Mouse (Mus musculus) urinary bladder, postnatal 25 days (tissue): Measurements from ENCODE around the gene Iyd.
A peak's percentile ranks its signal among the peaks of the same experiment; 100 is the strongest.
"Not testable (repeated sequence)": the region's sequence is repeated elsewhere in the genome, so short reads cannot be mapped to it uniquely, and the experiment has no call there.

Experiments used
- DNase-seq: peaks from one replicate; pipeline ENCODE4 v3.0.0; 2022; ENCODE audit warnings: low spot score

The Iyd gene

DNA sequence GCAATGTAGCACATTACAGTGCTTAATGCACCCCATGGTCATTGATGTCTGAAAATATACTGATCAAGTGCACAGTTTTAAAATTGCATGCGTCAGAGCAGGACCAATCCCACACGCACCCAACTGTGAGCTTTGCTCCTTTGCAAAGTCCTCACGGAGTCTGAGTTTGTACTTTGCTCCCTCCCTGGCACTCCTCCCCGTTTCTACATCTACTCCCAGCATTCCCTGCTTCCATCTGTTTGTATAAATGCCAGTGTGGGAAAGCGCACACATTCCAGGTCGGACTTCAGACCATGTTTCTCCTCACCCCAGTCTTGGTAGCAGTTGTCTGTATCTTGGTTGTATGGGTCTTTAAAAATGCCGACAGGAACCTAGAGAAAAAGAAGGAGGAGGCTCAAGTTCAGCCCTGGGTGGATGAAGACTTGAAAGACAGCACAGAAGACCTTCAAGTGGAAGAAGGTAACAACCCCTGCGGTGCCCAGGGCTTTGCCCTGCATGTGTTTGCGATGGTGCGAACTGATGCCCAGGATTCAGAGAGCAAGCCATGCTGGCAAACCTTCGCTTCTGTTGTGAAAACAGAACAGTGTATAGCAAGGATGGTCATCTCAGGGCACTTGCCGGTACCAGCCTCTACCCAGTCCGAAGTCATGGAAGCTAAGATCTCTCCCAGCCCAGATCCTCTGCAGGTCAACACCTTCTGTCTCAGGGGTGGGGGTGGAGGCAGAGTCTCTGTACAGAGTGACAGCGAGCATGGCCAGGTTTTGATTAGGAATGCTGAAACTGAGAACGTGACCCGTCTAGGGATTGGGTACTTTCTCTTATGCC, at the start of gene Iyd:
TSS of gene Iyd (plus strand) at position 238 of the 825 bp plus-strand sequence.
- no peak for DNase-seq

- DNase-seq = no peak
These were observed 43.2 kb upstream of the Iyd start for GRCm38 (mm10) chr10:3496791-3497190.

DNA sequence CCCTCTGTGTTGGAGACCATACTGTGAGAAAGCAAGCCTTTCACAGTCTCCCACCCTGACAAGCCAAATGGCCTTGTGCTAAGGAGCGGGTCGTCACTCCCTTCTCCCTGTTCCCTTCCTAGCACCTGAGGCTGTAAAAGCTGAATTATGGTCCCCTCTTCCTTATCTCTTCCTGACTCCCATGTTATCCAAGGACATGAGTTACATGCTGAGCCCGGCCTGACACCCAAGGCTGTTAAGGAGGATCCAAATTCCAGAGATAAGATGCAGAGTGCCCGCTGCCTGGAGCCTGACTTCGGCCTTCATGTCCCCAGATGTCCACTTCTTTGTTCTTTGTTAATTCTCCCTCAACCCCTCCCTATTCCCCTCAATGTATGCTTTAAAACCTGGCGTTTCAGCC, 39.2 kb upstream of the Iyd start:
- DNase-seq = not testable (repeated sequence)

DNA sequence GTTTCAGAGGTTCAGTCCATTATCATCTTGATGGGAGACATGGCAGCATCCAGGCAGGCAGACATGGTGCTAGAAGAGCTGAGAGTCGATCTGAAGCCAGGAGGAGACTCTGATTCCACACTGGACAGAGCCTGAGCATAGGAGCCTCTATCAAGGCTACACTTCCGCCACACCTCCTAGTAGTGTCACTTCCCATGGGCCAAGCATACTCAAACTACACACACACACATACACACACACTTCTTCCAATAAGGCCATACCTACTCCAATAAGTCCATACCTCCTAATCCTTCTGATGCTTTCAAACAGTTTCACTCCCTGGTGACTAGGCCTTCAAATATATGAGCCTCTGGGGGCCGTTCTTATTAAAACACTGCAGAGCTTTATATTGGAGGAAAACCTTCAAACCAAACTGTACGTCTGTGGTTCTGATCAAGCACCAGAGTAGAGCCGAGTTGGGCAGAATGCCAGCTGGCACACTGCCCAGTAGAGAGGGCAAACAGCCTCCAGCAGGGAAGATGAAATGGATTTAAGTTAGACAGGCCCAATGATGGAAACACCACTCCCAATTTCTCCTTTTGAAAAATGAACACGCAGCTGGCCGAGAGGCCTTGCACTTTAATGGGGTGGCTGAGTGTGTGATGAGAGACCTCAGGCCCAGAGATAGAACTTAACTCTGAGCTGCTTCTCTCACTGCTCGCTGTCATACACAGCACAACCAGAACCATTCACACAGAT, 32.4 kb upstream of the Iyd start:
- peak; percentile 51 for DNase-seq

GRCm38 (mm10) chr10:3508222-3508588, 31.8 kb upstream of the Iyd start:
- no peak for DNase-seq

DNA sequence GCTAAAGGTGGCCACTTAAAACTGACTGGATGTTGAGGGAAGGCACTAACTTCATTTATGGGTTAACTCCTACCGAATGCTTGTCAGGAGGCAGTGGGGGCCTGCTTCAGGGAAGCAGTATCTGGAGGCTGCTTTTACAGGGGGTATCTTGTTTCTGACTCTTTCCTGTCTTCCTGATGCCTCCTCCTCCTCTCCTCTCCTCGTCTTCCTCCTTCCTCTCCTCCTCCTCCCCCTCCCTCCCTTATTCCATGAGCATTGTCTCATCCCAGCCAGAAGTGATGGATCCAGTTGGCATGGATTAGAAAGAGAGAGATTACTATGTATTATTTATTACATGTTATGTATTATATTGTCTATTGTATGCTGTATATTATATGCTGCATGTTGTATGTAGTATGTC, 31.3 kb upstream of the Iyd start:
- DNase-seq = no peak

DNA sequence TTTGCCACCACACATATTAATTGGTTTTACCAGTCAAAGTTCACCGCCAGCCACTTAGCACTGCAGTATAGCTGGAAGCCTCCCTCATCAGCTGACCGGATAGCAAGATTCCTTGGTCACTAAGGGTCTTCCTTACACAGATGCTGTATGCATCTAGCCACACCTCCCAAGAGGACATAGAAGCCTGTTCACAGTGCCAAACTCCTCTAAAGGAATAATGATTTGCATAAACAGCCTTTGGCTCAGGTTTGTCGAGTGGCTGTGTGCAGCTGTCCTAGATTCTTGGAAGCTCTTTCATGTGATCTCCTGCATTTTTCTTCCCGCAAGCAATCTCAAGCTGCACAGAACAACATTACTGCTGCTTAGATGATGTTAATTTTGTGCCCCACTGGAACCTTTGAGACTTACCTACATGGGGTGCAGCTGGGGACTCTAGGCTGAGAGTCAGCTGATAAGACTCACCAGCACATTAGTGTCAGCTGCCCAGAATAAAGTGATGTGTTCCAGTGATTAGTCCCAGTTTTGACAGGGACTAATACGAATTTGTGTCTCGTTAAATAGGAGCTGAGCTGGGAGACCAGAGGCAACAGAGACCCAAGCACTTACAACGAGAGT, 30.3 kb upstream of the Iyd start:
- no peak for DNase-seq

DNA sequence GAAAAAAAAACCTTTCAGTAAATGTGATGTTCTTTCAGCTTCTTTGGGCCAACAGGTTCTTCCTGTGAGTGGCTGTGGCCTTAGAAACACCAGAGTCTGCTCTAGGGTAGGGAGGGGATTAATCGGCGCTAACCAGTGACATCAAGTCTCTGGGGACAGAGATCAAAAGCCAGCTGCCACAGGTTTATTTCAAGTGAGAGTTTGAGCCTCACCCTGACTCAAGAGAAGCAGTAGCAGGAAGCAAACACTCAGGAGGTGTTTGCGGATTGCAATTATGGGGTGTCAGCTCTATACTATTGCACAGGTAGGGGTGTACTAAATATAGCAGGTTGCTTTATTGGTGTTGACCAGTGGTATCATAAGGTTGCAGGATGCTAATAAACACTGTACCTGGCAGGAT, 29.6 kb upstream of the Iyd start:
- DNase-seq = no peak

- DNase-seq = no peak
These were observed 28.6 kb upstream of the Iyd start for GRCm38 (mm10) chr10:3511401-3511800.

- no peak for DNase-seq
These were observed 27.3 kb upstream of the Iyd start for GRCm38 (mm10) chr10:3512620-3513305.

- no peak for DNase-seq
These were observed 26.1 kb upstream of the Iyd start for GRCm38 (mm10) chr10:3513947-3514346.

- DNase-seq = no peak
These were observed 25.4 kb upstream of the Iyd start for GRCm38 (mm10) chr10:3514634-3515033.

- no peak for DNase-seq
These were observed 23.6 kb upstream of the Iyd start for GRCm38 (mm10) chr10:3516442-3516841.

DNA sequence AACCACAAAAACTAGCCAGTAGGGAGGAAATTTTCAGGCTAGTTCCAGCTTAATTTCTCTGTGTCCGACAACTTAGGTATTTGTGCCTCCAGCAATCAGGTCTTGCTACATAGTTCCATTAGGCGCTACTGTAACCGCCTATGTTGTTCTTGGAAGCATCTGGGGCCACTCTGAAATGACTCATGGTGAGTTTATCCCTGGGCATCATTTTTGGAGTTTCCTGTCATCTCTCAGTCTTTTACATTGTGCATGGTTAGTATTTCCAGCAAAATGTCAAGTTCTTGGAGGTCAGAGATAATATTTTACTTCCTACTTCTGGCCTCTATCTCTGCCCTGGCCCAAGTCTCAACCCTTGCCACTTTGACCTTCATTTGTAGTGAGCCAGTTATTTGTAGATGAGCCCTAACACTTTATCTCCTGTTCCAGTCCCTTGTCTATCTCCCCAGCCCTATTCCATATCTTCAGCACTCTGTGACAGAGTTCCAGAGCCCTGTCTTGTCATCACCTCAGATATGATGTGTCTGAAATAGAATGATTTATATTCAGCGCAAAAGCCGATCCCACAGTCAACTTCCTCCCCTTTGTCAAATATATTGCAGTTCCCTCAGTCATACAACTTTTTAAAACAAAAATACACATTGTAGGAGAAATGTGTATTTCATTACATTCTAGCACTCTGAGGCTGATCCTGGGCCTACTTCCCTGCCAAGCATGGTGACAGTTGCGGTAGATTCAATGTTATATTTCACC, 16.8 kb upstream of the Iyd start:
- no peak for DNase-seq

GRCm38 (mm10) chr10:3524513-3524912, 15.5 kb upstream of the Iyd start:
- DNase-seq = no peak

DNA sequence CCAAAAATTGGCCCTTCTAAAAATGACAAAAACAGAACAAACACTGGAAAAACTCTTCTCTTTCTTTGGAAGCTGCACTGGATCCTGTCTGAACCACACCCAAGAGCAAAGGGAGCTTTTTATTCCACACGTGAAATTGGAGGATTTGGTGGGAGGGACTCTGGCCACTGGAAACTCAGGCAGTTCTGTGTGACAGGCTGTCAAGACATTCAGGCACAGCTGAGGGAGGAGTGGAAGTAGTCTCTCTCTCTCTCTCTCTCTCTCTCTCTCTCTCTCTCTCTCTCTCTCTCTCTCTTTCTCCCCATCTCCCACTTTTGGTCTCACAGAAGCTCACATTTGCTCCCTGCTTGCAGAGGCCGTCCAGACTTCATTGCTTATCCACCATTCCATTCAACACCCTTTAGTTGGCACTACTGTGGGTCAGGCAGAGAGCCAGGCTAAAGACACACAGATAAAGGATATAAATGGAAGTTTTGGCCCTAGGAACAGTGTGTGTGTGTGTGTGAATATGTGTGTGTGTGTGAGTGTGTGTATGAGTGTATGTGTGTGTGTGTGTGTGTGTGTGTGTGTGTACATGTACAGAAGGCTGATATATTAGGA, 14.5 kb upstream of the Iyd start:
- no peak for DNase-seq

DNA sequence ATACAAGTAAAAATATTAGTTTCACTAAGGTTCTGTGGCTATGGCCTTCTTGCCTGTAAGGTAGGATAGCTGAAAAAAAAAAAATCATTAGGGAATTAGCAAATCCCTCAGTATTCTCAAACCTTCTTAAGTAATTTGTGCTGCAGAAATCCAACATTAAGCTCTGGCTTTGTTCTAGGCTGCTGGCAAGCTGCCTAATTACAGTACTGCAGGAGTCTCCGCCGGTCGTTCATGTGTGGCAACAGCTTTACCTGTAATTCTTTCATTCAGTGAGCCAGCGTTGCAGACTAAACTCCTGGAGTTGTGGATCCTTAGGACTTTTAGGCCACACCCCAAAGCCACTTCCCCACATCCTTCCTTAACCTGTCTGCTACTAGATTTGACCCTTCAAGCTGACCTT, 10.2 kb upstream of the Iyd start:
- DNase-seq = no peak

- no peak for DNase-seq
These were observed 9.4 kb upstream of the Iyd start for GRCm38 (mm10) chr10:3530661-3531060.

DNA sequence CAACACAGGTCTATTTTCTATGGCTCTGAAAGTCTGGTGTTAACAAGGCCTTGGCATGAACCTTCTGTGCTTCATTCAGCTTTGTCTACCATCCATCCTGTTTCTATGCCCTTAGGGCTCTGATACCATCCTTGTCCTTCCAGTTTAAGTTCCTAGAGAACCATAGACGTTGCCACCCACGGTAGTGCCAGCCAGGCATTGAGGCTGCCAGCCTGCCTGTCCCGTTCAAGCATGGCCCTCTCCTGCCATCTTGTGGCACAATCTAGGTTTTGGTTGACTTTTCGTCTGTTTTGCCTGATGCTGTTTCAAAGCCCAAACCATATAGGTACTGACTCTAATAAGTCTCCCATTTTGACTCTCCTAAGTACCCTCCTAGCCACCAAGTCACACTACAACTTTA, 8.7 kb upstream of the Iyd start:
- peak; percentile 57 for DNase-seq

GRCm38 (mm10) chr10:3534445-3534844, 5.6 kb upstream of the Iyd start:
- DNase-seq = peak; percentile 55

GRCm38 (mm10) chr10:3536361-3536760, 3.7 kb upstream of the Iyd start:
- DNase-seq = no peak
